11 mouse cellular contexts compared by ENCODE assay signal in genomic region chr17:31939292-31940060, GRCm38 (mm10).
A peak's percentile ranks its signal among the peaks of the same experiment; 100 is the strongest.
DNase-seq lines count a peak whose midpoint lies in the region; ATAC-seq and TF ChIP-seq lines count a peak whose summit lies in the region.
"Had no signal": no experiment of that assay in that cellular context is flagged by ENCODE, and none has a peak within 500 bp of the region (broad histone marks: within the 10 kb centered on the region; RNA-seq: fewer than 3 reads in every experiment).

No protein-coding gene starts in this region.

- peak; percentile 63 for DNase-seq in adrenal gland, postnatal 10 days
- DNase-seq in adrenal gland, postnatal 4 days (ENCODE audit: low spot score in 2 of 2): no peak
- peak; percentile 41 for DNase-seq in 3134 (ENCODE audit: extremely low read depth, insufficient read length, low spot score)
- peak; percentile 89 to 91 for DNase-seq in kidney, adult 8-10 months
- DNase-seq in lung, adult 2 months: peak; percentile 60
- no peak for DNase-seq in right cerebral cortex, postnatal 4 days
- no peak for DNase-seq in ovary, postnatal 10 days (ENCODE audit: low spot score)
- DNase-seq in midbrain, embryonic 11.5 days (ENCODE audit: low spot score, missing footprints): no peak
- DNase-seq: left cerebral cortex, postnatal 4 days; thymus, postnatal 36 days had no signal

- 72% methylated on average over 16 of the region's 16 CpGs for WGBS in lung, adult 2 months
- WGBS in midbrain, embryonic 11.5 days: 93% methylated on average over 16 of the region's 16 CpGs

- H3K4me1 ChIP-seq in lung, adult 2 months (ENCODE audit: control insufficient read depth, insufficient read depth, low read length): peaks cover 34% of the 10 kb centered on the region
- H3K4me1 ChIP-seq in midbrain, embryonic 11.5 days (ENCODE audit: control insufficient read depth, insufficient read depth, low read length): peaks cover 7% of the 10 kb centered on the region; the same call in 1 of the 2 replicates
- H3K4me1 ChIP-seq: midbrain, embryonic 12.5 days had no signal

- no peak overlapping the region for H3K9ac ChIP-seq in midbrain, embryonic 11.5 days (ENCODE audit: low read length)
- H3K9ac ChIP-seq: midbrain, embryonic 12.5 days had no signal

- TF ChIP-seq CTCF in lung, adult 2 months (IDR thresholded peaks at IDR 0.05; ENCODE audit: insufficient read depth, low read length): no peak

- no peaks in the 10 kb centered on the region for H3K36me3 ChIP-seq in midbrain, embryonic 11.5 days (ENCODE audit: control insufficient read depth, insufficient read depth, low read length)
- H3K36me3 ChIP-seq: midbrain, embryonic 12.5 days had no signal

- no peaks in the 10 kb centered on the region for H3K27me3 ChIP-seq in midbrain, embryonic 11.5 days (ENCODE audit: control insufficient read depth, insufficient read depth, low read length)
- H3K27me3 ChIP-seq: midbrain, embryonic 12.5 days had no signal

- TF ChIP-seq POLR2A in lung, adult 2 months (IDR thresholded peaks at IDR 0.05; ENCODE audit: borderline replicate concordance, extremely low read depth, low read depth, low read length): no peak

- no peaks in the 10 kb centered on the region for H3K9me3 ChIP-seq in midbrain, embryonic 11.5 days (ENCODE audit: control insufficient read depth, low read length)
- H3K9me3 ChIP-seq: midbrain, embryonic 12.5 days had no signal

- H3K4me3 ChIP-seq in lung, adult 2 months (replicated peaks; ENCODE audit: extremely low read depth, low read depth, low read length): no peak overlapping the region
- no peak overlapping the region for H3K4me3 ChIP-seq in midbrain, embryonic 11.5 days (ENCODE audit: low read depth, low read length)
- H3K4me3 ChIP-seq: midbrain, embryonic 12.5 days had no signal

- no peak for ATAC-seq in midbrain, embryonic 11.5 days (ENCODE audit: low FRiP score)

- no peak overlapping the region for H3K27ac ChIP-seq in midbrain, embryonic 11.5 days (ENCODE audit: low read depth, low read length)
- H3K27ac ChIP-seq: midbrain, embryonic 12.5 days had no signal

- H3K4me2 ChIP-seq in midbrain, embryonic 11.5 days: no peak overlapping the region
- H3K4me2 ChIP-seq: midbrain, embryonic 12.5 days had no signal

Comparison
In these comparisons a context has a peak if more than half of its experiments do, and no peak if none do; other contexts are left out.
1. DNase-seq: peak in adrenal gland, postnatal 10 days (single experiment), 3134 (single experiment), kidney, adult 8-10 months (2 of 2) and lung, adult 2 months (single experiment); none in adrenal gland, postnatal 4 days (0 of 2), right cerebral cortex, postnatal 4 days (single experiment), ovary, postnatal 10 days (single experiment) and midbrain, embryonic 11.5 days (single experiment).